Mouse (Mus musculus) bone marrow, adult 2 months (tissue): ENCODE data around the gene Coq10b.

Experiments
- CTCF ChIP-seq: fragments of 200-500 bp; IDR thresholded peaks from 2 replicates; pipeline ENCODE4 v1.5.1; 2011; ENCODE audit warnings: low read length, control low read depth; ENCODE audit not compliant: control insufficient read depth, insufficient read depth
- POLR2A ChIP-seq: fragments of 200-500 bp; IDR thresholded peaks from 2 replicates; pipeline ENCODE4 v1.6.1; 2011; ENCODE audit warnings: low read depth, mild to moderate bottlenecking, control low read depth, low read length, borderline replicate concordance; ENCODE audit not compliant: control insufficient read depth

GRCm38 (mm10) chr1:55075652-55076394 lies 23.3 kb downstream of the Coq10b start:
- TF ChIP-seq POLR2A: no peak
- TF ChIP-seq CTCF: no peak
